Mouse (Mus musculus) thymus, postnatal 36 days (tissue): ENCODE results near the gene Tnfsf12.

Experiments used
- DNase-seq, 2 experiments: peaks; one replicate each; pipeline ENCODE4 v3.0.0; 2022; ENCODE audit warnings: mixed read lengths in 2 of 2

Tnfsf12 gene

DNA sequence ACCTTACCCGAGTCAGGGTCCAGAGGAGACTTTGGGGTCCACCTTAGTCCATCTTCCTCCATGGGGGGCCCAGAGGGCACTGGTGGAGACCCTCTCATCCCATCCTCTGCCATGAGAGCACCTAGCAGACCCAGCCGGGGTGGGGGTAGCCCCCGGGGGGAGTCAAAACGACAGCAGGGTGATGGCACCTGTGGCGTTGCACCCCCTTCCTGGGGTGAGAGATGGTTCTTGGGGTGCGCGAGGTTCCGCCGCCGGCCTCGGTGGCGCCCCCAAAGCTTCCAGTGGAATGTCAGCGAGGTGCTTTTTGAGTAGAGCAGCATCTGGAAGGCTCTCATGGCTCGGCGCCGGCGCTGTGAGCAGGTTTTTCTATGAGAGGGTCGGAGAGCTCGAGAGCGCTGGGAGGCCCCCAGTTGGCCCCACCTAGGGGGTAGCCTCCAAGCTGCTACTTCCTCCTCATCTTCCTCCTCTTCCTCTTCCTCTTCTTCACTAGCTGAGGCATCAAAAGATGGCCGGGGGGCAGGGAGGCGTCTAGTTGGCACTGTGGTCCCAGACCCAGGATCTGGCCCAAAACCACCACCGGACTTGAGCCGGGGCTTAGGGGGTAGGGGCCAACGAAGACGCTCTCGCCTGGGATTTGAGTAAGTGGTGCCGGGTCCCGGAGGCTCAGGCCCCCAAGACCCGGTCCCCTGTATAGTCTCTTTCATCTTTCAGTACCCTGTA, 15.4 kb downstream of the Tnfsf12 start:
- no peak for DNase-seq

DNA sequence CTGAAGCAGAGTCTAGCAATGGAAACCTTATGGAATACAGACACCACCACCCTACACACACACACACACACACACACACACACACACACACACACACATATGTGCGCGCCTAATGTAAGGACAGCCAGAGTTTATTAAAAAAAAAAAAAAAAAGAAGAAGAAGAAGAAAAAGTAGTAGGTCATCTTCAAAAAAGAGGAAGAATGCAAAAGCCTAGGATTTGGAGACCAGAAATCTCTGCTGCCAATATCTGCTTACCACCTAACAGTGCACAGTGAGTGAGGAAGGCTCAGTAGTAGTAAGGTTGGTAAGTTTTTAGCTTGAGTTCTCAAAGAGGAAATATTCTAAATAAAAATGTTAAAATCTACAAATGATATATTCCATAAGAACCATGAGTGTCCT, 16.5 kb downstream of the Tnfsf12 start:
- DNase-seq = no peak

DNA sequence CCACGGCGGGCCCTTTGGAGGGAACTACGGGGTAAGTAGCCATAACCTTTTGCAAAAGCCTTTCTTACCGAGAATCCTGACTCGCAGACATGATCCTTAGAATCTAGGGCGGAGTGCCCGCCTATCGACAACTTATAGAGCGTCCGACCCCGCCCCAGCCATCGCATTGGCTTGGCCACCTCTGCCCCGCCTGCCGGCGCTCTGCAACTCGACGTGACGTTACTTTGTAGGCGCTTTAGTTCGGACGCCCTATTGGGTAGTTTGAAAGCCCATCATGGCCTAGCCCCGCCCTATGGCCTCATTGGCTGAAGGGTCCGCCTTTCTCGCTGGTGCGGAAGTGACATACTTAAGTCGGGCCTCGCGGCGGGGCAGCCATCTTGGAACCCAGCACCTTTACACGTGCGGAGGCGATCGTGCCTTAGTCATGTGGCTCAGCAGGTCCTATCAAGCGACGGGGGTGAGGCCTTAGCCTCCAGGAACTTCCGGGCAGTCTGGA, 23.4 kb downstream of the Tnfsf12 start, which contains the start of gene Eif4a1:
TSS of gene Eif4a1 (minus strand) at position 213 of the 496 bp plus-strand sequence.
- DNase-seq = peak; percentile 99 to 100

DNA sequence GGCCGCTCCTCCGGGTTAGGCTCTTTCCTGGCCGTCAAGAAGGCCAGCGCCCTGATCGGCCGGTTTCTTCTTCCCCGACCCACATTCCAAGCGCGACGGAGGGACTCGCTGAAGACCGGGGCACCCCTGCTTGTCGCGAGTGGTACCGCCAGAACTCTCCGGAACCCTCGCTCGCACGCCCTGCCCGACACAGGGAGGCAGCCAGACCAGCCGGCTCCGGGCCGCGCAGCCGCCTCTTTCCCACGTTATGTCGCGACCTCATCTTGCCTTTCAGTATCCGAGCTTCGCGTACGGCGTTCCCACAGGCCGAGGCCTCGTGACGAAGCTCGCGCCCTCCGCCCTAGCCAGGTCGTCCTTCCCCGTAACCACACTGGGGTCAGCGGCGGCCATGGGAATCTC, 23.9 kb downstream of the Tnfsf12 start:
- no peak for DNase-seq

DNA sequence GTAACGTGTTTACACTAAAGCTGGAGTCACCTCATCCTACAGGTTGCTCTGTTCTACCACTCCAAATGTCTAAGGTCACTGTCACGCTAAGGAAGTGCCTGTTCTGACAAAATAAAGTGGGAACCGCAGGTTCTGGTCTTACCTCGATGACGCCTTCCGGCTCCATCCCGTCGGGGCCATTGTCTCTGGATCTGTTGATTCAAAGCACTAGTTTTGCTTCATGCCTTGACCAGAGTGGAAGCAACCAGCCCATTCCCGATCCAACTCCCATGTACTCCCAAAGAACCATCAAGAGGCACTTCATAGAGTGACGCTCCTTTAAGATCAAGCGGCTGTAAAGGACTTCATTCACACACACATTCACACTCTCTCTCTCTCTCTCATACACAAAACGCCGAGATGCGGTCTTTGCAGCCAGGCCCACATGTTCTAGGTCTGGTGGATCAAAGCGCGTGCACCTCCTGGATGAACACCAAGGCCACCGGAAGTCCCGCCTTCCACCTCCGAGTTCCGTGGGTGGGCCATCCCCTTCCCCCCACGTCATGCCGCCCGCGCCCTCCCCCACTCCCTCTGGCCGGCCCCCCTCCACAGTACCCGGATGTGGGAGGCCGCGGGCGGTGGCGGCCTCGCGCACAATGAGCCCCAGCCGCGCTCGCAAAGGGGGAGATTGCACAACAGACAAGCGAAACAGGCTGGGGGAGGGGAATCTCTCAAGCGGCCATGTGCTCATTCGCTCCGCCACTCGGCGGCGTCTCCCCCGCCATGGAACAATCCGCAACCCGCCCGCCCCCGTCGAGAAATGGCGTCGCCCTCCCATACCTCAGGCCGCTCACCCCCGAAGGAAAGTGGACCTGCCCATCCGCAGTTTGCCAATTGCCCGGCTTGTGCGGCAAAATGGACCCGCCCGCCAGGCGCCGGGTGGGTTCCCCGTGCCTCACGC, 24.6 kb downstream of the Tnfsf12 start:
- peak; percentile 95 to 96 for DNase-seq

DNA sequence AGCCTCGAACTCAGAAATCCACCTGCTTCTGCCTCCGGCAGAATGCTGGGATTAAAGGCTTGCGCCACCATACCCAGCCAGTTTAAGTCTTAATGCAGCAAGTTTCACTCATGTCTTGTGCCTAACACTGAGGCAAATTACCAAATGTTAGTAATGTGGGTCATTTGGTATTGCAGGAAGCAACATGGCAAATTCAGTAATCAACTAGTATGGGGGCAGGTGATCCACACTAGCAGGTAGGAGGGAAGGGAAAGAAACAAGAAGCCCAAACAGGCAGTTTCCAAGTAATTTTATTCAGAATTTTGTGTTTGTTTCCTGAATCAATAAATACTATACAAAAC, 29.0 kb downstream of the Tnfsf12 start:
- no peak for DNase-seq

DNA sequence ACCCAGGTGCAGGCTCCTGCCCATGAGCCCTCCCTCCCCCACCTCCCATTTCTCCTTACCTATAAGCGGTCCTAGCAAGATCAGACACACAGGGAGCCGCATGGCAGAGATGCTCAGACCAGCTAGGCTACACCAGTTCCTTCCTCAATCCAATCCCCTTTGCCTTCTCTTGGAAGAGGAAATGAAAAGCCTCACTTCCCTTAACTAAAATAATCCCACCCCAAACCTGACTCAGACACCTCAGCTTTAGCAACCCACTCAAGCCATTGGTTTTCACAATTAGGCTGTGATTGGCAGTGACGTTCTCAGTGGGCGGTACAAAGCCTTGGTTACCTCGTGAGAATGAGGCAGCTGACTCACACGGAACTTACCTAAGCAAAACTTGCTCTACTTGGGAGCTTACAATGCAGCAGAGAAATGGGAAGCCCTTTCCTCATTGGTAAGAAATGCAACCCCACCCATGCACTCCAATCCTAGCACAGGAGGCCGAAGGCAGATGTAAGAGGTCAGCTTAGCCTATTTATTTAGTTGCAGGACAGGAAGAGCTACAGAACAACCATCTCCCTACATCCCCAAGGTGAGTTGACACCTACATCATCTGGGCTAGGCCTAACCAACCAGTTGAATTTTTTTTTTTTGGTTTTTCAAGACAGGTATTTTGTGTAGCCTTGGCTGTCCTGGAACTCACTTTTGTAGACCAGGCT, 29.5 kb downstream of the Tnfsf12 start, which contains the start of gene Cd68:
TSS of gene Cd68 (minus strand) at position 193 of the 704 bp plus-strand sequence.
- DNase-seq = peak in 1 of 2 experiments; percentile 30

DNA sequence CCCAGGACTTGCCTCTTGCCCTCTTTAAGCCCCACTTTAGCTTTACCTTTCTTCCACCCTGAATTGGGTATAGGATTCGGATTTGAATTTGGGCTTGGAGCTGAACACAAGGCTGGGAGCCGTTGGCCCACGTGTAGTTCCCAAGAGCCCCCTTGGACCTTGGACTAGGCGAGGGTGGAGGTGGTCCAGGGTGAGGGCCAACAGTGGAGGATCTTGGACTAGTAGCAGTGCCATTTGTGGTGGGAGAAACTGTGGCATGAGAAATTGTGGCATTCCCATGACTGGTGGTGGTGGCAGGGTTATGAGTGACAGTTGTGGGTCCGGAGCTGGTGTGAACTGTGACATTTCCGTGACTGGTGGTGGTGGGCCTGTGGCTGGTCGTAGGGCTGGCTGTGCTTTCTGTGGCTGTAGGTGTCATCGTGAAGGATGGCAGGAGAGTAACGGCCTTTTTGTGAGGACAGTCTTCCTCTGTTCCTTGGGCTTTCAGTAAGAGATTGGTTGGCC, 30.1 kb downstream of the Tnfsf12 start:
- peak in 1 of 2 experiments; percentile 21 for DNase-seq

DNA sequence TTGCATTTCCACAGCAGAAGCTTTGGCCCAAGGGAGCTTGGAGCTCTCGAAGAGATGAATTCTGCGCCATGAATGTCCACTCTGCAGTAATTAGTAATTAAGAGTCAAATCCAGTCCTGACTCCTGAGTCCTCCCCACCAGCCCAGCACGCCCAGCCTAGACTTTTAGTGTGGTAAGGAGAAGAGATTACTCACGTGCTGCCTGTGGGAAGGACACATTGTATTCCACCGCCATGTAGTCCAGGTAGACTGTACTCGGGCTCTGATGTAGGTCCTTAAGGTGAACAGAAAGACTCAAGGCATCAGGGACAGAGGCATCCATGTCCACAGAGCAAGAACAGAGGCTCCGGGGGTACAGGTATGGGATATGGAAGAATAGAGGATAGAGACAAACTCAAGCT, 30.8 kb downstream of the Tnfsf12 start:
- no peak for DNase-seq

DNA sequence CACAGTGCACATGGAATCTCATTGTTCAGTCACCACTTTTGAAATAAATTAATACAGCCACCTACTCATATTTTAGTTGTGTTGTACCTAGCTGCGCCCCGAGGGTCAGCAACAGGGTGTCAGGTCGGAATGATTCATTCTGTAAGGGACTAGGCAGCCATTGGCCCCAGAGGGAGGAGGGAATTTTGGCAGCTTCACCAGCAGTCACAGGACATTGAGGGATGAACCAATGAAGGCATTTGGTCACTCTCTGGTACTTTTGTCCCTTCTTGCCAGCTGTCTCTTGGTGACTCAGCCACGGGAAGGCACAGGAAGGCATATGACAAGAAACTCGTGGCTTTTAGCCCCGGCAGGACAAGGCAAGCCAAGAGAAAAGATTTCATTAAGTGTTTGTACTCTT, 31.9 kb downstream of the Tnfsf12 start:
- DNase-seq = no peak

DNA sequence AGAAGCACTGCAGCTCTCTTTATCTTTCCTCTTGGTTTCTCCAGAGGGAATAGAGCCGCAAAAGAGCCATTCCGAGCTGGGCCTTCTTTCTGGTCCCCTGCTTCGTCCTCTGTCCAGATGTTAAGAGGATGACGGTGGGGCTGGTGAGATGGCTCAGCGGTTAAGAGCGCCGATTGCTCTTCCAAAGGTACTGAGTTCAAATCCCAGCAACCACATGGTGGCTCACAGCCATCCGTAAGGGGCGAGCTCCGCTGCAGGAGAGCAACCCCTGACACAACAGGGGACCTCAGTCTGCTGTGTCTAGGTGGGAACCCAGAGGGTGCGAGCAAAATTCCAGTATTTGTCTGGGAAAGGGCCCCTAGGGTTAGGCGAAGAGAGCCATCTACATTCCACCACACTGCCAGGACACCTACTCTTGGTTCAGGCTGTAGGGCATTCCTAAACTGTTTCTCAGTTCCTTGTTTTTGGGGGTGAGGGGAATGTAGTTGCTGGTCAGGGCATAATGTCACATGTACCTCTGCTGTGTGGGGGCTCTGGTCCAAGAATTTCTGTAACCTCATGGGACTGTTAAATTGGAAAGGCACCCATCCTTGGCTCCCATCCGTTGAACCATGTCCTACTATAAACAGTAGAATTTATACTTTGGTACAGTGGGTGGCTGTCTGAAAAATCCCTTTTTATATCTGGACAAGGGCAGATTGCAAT, 32.5 kb downstream of the Tnfsf12 start:
- DNase-seq = peak in 1 of 2 experiments; percentile 46

DNA sequence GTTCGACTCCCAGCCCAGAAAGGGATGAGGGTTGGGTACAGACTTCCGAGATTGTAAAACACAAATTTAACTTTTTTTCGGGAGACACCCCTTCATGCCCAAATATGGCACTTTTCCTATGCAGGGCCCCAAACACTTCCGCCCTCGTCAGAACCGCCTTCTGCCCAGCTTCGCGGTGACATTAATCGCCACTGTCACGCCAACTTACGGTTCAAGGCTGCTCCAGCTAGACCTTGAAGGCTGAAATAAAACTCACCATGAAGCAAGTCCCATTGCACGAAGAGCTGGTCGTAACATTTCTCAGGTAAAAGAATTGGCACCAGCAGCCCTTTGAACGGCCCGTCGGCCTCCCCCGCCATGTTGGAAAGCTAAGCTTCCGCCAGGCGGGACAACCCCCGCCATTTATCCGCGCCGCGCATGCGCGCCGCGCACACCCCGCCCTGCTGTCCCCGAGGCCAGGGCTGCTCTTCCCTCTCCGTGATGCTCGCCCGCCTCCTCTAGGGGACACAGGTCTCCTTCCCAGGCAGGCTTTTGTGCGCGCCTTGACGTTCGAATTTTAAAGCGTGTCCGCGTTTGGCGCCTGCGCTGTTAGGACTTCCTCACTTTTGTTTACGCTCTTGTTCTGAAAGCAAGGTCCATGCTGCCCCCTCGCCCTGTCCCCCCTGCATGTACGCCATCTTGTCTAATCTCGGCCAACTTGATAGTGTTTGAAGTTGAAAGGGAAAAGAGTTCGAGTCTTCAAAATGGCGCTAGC, 33.3 kb downstream of the Tnfsf12 start, which contains the start of gene Mpdu1:
TSS of gene Mpdu1 (minus strand) at position 430 of the 754 bp plus-strand sequence.
- DNase-seq = peak; percentile 93 to 96

DNA sequence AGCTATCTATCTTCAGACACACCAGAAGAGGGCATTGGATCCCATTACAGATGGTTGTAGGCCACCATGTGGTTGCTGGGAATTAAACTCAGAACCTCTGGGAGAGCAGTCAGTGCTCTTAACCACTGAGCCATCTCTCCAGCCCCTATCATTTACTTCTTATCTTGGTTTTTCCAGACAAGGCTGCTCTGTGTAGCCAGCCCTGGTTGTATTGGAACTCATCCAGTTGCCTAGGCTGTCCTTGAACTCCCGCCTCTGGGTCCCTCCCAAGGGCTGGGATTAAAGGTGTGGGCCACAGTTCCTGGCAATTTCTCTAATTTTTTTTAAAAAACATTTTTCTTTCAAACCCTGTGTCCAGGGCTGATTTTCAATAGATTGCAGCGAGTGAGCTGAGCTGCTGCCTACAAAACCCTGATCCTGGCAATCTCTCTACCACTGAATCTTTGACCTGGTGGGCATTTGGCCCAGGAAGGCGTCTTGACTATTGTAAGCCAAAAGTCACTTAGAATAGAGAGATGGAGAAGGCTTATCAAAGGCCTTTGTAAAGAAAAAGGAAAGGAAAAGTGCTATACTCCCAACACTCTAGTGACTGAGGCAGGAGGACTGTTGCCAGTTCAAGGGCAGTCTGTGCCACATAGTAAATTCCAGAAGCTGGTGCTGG, 34.3 kb downstream of the Tnfsf12 start:
- no peak for DNase-seq

DNA sequence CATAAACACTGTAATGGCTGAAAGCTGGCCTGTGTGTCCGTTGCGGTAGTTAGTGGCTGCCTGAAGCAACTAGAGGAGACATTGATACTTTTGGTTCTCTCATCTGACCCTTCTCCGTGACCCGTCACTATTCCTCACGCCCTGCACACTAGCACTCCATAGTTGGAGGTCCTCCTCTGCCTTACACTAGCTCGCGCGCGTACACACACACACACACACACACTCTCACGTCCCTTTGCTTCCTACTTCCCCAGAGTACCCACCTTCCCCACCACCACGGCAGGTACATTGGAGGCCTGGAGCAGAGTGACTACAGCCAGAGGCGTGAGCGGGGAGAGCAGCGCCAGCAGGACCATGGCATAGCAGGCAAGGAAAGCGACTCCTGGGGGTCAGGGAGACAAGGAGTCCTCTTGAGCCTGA, 38.2 kb downstream of the Tnfsf12 start:
- no peak for DNase-seq

DNA sequence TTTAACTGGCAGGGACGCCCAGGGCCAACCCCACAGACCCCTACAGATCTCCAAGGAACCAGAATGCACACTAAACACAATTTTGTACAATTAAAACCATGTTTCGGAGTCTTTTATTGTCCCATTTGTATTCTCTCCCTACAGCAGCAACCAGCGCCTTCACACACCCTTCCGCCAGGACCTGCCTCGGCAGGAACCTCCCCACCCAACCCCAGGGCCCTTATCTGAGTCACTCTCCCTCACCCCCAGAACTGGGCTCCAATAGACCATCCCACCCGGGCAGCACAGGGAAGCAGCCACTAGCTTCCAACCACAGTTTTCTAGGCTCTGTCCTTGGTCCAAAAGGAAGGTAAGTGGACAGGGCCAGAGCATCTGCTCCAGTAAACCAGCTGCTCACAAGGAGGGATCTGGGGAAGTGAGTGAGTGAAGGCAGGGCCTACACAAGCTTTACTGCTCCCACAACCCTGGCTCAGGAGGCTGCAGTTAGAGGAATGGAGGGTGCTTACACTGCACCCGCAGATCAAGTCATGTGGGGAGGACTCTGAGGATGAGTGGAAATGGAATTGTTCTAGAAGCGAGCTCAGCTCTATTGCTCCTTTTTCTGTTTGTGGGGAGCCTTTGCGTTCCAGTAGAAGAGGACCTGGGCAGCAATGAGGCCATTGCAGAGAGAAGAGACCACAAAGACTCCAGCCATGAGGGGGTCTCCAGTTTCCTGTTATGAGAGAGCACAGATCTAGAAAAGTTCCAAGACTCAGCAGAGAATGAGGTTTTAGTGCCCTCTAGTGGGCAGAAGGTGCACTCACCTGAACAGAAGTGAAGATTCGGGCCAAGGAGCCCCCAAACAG, 38.8 kb downstream of the Tnfsf12 start:
- DNase-seq = peak; percentile 48

DNA sequence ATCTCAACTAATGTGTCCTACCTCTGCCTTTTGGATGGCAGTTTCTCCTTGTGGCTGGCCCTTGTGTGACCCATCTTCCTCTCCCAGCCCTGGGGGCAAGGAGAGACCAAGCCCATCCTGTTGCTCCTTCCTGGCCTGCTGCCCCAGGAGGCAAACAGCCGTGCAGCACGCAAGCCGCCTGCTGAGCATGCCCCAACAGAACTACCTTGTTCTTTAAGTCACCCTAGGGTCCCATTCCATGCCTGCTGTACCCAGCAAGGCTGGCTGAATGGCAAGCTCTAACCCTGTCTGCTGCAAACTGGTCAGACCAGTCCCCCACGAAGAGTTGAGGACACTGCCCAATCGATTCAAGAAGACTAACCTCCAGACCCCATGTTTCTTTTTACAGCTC, 39.6 kb downstream of the Tnfsf12 start:
- DNase-seq = no peak

DNA sequence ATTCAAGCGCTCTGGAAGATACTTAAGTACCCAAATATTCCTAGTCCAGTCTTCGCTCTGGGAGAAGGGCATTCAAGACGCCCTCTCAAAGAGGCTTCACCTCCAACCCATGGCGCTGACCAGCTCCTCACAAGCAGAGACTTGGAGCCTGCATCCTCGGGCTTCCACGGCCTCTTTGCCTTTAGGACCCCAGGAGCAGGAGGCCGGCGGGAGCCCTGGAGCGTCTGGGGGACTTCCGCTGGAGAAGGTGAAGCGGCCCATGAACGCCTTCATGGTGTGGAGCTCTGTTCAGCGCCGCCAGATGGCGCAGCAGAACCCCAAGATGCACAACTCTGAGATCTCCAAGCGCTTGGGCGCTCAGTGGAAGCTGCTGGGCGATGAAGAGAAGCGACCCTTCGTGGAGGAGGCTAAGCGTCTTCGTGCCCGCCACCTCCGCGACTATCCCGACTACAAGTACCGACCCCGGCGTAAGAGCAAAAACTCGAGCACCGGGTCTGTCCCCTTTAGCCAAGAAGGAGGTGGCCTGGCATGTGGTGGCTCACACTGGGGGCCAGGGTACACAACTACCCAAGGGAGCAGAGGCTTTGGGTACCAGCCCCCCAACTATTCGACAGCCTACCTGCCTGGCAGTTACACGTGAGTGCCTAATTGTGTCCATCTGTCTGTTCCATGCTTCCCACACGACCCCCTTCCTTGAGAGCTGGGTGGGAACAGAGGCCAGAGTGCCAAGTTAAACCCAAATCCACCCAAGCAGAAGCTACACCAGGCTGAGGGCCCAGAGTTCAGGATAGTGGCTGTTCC, 40.2 kb downstream of the Tnfsf12 start, which contains the start of gene Sox15:
TSS of gene Sox15 (plus strand) at position 51 of the 801 bp plus-strand sequence.
- peak; percentile 25 to 44 for DNase-seq

DNA sequence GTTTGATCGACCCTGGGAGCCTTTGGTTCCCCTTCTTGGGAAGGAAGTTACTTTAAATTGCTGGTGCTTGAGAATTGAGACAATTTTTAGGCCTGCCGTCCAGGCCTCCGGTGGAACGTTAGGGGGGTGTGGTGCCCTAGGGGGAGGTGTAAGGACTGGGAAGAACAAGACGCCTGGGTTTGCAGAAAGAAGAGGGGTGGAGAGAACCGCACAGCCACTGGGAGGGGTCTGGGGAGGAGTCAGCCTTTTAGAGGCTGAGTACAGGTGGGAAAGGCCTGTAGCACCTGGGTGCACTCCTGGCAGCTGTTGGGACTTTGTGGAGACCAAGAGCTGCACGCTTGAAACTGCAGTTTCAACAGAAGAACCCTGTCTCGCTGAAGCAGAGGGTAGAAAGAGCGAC, 40.9 kb downstream of the Tnfsf12 start:
- DNase-seq = no peak

DNA sequence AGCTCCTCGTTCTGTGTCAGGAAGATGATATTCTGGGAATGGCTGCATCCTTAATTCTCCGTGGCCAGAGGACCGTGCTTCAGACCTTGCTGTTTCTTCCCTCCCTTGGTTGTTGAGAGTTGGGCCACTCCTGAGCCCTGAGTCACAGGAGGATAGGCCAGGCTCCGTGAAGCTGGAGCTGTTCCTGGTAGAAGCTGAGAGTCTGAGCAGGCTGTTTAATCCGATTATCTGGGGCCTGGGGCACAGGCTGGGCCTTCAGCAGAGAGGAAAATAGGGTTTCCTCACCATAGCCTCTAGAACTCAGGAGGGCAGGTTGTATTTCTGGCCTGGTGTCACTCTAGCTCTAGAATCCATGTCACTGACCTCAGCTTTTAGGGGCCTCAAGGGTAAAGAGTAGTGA, 42.2 kb downstream of the Tnfsf12 start:
- no peak for DNase-seq
